Mouse (Mus musculus) monocyte, adult 5-6 weeks (primary cell): ENCODE data around the gene Kdm5a. TPM values are rescaled to one million over a fixed set of nuclear protein-coding genes. Genes with fewer than 3 reads are reported as not detected.

ENCODE experiments used
- ATAC-seq: fragments of 153-309, 156-312 bp; replicated peaks from 2 replicates; pipeline ENCODE4 v1.8.0; 2017; ENCODE audit warnings: mild to moderate bottlenecking; ENCODE audit not compliant: low TSS enrichment, insufficient number of reproducible peaks, severe bottlenecking, poor library complexity, low FRiP score
- total RNA-seq: library from RNA; stranded (forward); fragments of 200-1000, 200-491, 200-594 nt; gene quantifications from 3 replicates; pipeline ENCODE4 v1.2.3, GENCODE M21; 2017

The Kdm5a gene
- total RNA-seq, 1 experiment from 2014 or later: 256 TPM

DNA sequence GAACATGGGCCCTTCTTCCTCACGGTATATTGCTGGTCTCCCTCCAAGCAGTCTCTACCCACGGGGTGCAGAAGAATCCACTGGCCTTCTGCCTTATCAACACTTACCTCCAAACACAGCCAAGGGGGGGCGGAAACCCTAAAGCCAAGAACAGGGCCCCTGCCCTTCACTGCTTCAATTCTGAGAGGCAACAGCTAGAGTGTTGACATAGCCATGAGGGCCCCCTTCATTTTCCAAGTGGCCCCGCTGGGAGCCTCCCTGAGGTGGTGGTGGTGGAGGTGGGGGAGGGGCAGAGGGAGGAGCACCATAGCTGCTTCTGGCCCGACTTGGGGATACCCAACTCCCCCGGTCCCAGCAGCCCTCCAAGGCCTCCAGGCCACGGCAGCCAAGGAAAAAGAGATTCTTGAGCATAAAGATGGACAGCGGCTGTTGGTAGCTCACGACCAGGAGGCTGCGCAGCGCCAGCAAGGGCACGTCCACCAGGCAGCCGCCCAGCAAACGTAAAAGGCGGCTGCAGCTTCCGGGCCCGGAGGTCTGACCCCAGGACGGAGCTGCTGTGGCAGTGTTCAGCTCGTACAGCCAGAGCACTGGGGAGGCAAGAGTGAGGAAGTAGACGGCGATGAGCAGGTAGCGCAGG, 128.1 kb downstream of the Kdm5a start:
- no peak for ATAC-seq

DNA sequence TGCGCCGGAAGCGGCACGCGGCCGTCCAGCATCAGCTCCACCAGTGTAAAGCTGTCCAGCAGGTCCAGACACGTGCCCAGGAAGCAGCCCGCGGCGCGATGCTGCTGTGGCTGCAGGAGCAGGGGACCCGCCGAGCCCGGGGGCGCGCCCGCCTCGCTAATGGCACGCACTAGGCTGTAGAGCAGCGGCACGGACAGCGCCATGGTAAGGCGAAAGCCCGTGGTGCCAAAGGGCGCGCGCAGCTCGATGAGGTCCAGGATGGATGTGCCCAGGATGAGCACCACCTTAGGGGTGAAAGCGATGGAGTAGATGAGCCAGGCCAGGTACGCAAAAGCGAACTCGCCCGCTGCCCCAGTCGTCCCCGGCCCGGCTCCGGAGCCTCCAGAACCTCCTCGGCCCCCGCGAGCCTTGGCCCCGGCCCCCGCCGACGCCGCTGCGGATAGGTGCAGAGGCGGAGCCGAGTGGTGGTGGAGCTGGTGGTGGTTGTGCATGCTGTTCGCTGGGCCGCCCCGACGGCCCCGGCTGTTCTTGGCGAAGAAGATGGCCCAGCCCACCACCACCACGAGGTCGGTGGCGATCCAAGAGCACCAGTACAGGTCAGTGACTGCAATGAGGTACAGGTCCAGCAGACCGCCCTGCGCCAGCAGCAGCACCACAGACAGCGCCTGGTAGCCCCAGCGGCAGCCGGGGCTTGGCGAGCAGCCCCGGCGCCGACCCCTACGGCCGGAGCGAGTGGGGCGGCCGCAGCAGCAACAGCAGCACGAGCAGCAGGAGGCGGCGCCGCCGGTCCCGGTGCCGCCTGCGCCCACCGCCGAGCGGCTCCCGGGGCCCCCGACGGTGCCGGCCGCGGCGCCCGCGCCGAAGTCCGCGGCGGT, 128.8 kb downstream of the Kdm5a start:
- ATAC-seq: no peak

DNA sequence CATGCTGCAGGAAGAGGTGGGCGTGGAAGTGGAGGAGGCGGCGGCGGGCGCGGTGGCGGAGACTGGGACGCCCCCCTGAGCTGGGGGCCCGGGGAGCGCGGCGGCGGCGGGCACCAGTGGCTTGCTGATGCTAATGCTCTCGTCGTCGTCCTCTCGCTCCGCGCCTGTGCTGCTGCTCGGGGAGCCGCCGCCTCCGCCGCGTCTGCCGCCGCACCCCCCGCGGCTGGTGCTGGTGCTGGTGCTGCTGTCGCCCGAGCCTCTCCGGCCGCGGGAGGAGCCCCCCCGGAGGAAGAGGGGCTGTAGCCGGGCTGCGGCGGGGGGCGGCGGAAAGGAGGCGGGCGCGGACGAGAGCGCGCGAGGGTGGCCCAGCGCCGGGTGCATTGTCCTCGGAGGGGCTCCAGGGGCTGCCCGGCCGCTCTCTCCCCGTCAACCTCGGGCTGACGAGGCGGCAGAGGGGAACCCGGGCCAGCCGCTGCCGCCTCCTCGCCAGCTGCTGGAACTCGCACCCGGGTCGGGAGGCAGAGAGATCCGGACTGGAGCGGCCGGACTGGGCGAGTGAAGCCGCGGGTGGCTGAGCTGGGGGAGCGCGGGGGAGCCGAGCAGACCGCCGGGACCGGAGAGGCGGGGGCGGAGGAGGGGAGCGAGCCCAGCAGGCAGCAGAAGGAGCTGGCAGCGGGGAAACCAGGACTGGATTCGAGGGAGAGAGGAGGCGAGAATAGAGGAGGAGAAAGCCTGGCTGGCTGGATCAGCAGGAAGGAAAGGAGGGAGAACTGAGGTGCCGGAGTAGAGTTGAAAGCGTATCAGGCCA, 129.7 kb downstream of the Kdm5a start, which contains the start of gene Tmem121b:
TSS of gene Tmem121b (minus strand) at position 434 of the 808 bp plus-strand sequence.
- ATAC-seq: no peak

Other genes with a start within 250 kb of the Kdm5a start
- gene D330020A13Rik, start 69.8 kb upstream of the Kdm5a start, total RNA-seq: not detected in 3 replicates
- gene B4galnt3, start 69.6 kb upstream of the Kdm5a start, total RNA-seq: not detected in 3 replicates
- gene Ccdc77, start 250 bp downstream of the Kdm5a start, total RNA-seq: 8.9 to 17.4 TPM (median 11.2 TPM) in 3 replicates
- gene Il17ra, start 99.1 kb downstream of the Kdm5a start, total RNA-seq: 155 to 206 TPM (median 192 TPM) in 3 replicates
- gene Tmem121b, start 129.7 kb downstream of the Kdm5a start, total RNA-seq: 4.9 to 12.3 TPM (median 10.3 TPM) in 3 replicates
- gene Hdhd5, start 167.2 kb downstream of the Kdm5a start, total RNA-seq: 31.1 to 77.0 TPM (median 45.3 TPM) in 3 replicates